Mouse (Mus musculus) c-Kit-negative CD71-positive TER-119-positive erythroid progenitor cells, embryonic 14.5 days (primary cell): ENCODE data around the gene Etnk2.

ENCODE experiments used
- DNase-seq: peaks from one replicate; pipeline ENCODE4 v3.0.0-alpha.2; 2013; ENCODE audit warnings: low read depth, low spot score

Gene Etnk2

DNA sequence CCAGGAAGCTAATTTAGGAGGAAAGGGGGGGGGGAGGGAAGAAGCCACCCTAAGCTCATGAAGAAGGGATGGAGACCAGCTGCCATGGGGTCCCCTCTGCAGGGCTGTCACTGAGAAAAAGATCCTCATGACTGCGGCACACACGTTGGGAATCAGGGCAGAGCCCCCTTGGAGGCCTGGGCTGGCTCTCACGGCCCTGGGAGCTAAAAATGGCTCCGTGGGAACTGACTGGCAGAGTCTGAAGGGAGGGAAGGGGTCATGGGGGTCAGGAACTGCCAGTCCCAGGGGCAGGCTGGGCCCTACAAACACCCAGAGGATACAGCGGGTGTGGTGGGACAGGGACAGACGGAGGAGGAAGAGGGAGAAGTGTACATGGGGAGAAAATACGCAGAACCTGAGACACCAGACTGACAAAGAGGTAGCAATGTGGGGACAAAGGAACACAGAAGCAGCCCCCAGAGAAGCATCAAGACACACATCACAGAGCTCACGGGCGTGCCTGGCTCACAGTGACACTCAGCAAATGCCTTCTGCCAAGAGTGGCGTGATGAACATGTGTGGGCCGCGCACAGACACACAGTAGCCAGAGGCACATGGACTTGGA lies 19.3 kb downstream of the Etnk2 start:
- DNase-seq, result no peak

DNA sequence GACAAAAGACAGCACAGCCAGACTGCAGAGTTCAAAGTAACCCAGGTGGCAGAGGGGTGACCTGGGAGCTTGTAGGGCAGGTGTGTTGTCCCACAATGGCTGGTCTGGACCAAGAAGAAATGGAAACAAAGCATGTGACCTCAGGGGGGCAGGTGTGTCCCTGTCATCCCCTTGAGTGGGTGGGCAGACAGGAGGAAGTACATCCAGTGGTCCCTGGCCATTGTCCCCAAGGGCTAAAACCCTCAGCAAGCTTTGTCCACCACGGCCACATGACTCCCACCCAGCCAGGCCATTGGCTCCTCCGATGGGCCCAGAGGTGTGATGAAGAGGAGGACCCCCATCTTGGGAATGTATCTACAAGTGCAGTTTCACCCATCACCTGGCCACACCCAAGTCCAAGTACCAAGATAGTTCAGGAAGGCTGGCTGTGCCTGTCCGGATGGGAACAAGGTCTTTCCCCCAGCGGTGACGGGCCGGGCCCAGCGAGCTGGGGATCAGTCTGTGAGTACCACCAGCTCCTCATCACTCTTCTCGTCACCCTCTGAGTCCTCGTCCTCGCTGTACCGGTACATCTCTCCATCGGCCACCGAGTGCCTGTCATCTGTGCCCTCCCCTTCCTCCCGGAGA lies 19.9 kb downstream of the Etnk2 start:
- no peak for DNase-seq

DNA sequence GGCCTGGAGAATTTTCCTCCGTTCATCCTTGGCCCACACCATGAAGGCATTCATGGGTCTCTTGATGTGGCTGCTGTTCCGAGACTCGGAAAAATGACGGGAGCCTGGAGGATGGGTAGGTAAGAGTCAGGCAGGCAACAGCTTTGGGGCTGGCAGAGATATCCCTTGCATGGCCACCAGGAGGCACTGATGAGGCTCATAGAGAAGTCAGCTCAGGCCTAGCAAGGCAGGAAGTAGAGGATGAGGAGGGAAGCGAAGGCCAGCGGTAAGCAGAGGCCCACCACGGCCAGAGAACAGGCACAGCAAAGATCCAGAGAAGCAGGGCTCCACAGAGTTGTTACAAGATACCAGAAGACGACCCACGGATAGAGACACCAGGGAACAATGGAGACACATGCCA lies 22.1 kb downstream of the Etnk2 start:
- no peak for DNase-seq

DNA sequence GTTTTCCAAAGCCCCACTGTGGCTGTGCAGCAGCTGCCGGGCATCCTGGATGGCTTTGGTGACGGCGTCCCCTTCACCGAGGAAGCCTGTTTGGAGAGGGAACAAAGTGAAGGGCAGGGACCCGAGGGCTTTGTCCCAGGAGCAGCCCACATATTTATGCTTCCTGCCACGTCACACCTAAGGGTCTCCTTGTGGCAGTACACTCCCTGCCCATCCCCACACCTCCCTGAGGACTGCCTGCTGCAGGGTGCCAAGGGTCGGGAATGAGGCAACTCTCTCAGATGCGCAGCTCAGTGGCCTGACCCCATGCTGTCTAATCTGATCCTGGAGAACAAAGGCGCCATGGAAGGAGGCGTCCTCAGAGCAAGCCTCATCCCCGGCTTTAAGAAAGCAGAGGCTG lies 22.8 kb downstream of the Etnk2 start:
- DNase-seq, result no peak

DNA sequence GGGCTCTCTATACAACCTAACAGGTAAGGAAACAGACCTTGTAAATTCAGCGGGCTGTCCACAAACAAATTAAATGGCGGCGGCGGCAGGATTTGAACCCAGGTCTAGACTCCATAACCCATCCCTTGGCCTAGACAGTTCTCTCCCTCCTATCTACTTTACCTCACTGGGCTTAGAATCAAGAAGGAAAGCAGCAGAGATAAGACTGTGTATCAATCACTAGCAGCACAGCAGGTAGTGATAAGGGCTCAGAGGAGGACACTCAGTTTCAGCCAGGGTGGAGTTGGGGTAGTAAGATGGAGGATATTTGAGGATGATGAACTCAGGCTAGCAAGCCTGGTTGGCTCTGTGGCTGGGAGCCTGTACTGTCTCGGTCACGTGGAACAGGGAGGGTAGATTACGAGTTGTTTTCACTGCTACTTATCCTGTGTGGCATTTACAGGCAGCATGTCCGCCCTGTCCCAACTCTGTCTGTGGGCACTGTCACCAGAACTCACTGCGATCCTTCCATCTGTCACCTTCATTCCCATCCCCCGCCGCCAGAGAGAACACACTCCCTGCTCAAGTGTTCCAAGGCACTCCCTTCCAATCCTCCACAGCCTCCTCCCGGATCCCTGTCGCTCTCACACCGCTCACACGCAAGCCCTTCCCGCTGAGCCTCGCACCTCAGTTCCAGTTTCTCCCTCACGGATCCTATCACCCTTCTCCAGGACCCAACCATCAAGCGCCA lies 24.3 kb downstream of the Etnk2 start:
- no peak for DNase-seq

DNA sequence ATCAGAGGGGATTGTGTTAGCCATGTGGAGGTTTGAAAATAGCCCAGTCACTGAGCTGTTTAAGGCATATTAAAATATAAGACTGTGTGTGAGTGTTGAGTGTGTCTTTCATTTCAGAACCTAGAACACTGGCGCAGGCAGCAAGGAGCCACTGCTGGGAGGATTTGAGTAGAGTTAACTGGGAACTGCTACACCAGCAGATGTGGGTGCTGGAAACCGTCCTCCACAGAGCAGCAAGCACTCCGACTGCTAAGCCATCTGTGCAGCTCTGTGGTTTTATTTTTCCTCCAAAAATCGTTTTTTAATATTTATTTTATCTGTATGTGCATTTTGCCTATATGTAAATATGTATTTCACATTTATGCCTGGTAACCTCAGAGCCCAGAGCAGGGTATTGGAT lies 31.3 kb downstream of the Etnk2 start:
- DNase-seq, result no peak

DNA sequence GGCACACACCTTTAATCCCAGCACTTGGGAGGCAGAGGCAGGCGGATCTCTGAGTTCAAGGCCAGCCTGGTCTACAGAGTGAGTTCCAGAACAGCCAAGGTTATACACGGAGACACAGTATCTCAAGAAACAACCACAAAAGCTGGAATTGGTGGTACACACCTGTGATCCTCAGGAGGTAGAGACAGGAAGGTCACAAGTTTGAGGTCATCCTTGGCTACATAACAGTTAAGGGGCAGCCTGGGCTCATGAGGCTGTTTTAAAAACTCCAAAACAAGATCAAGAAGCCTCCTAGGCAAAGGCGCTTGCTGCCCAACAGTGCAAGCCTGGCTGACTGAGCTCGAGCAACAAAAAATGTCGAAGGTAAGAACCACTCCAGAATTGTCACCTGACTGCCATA lies 33.3 kb downstream of the Etnk2 start:
- no peak for DNase-seq

DNA sequence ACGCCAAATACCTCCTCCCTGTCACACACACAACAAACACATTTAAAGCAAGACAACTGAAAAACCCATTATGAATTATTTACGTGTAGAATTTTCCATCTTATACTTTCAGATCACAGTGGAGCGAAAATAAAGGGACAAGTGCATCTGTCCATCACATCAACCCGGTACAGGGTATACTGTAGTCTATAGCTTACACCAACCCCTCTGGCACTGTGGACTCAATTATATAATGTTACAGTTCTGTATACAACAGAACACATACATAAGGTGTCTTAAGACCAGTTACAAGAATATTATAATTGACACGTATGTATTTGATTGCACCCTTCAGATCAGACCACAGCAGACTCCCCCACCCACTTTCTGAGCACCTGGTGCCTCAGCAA lies 33.7 kb downstream of the Etnk2 start:
- DNase-seq, result no peak

DNA sequence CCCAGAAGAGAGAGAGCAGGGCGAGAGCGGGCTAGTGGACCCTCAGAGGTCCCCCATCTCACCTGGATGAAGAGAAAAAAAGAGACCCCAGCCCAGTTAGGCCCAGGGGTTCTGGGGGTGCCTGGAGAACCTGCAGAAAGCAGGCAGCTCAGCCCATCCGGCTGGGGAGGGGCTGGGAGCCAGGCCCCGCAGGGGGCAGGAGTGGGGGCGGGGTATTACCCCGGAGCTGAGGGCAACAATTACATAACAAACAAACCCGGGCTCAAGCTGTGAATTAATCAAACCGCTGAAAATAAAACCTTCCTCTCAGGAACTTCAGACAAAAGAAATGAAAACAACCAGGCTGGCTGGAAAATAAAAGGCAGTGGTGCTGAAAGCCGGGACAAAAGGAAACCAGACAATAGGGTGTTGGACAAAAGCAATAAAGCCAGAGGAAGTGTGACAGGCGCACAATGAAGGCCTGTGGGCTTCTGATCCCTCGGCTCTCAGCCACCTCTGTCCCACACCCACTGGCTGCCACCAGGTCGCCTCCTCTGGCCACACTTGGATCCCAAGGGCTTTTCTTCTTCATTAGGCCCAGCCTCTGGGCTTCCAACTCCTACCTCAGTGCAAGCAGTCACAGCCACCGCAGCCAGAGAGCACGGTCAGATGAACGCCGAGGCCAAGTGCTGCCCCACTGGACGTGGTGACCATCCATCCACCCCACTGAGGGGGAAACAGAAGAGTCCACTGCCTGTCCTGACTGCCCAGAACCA lies 34.3 kb downstream of the Etnk2 start:
- DNase-seq, result no peak

DNA sequence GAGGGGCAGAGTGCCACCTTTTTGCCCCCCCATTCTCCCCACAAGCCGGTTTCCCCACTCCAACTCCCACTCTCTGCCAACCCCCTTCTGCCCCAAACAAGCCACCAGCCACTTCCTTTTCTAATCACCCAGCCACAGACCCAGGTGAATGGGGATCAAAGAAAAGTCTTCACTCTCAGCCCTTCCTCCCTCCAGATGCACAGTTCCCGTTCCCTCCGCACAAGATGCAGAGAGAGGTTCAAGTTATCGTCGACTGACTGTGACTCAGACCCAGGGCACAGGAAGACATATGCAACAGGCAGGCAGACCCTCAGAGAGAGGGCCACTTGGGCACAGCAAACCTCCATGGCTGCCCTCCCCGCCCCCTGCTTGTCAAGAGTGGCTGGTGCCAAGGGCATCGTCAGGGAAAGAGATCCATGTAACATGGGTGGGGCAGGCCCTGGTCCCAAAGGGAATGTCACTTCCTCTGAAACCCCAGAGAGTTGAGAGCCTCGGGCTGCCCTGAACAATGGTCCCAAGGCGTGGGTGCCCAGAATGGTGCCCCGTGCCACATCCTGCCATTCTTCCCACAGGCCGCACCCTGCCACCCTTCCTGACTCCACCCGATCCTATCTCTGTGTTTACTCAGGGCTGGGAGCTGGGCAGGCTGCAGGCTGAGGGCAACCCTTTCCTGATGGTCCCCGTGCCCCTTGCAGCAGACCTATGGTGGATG lies 36.8 kb downstream of the Etnk2 start:
- no peak for DNase-seq

DNA sequence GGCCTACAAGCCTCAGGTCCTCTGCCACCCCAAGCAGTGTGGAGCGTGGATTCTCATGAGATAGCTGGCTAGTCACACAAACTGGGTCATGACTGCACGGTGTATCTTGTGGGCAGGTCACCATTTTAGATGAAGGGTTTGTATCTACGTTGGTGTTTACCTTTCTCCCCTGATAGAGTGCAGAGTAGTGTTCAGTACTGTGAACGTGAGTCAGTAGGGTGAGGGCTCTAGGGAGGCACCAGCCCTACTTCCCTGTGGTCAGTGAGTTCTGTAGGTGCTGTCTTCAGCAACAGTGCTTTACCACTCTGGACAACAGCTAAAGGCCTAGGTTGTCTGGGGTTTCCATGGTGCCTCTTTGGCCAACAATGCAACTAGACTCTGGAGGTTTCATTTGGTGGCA lies 40.6 kb downstream of the Etnk2 start:
- DNase-seq, result no peak

DNA sequence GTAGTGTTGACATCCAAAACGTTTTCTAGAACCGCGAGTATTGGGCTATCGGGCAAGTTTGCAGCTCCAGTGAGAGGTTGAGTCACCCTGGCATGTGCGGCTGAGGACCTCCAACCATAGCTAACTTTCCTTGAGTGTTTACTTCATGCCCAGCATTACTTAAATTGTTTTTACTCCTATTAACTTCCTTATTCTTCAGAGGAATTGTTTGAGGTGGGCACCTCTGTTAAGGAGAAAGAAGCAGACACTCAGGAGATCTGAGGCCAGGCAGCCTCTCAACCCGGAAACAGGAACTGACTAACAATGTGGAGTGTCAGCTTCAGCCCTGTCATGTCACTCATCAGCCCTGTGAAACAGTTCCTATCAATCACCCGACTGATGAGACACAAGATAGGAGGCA lies 43.2 kb downstream of the Etnk2 start:
- no peak for DNase-seq

DNA sequence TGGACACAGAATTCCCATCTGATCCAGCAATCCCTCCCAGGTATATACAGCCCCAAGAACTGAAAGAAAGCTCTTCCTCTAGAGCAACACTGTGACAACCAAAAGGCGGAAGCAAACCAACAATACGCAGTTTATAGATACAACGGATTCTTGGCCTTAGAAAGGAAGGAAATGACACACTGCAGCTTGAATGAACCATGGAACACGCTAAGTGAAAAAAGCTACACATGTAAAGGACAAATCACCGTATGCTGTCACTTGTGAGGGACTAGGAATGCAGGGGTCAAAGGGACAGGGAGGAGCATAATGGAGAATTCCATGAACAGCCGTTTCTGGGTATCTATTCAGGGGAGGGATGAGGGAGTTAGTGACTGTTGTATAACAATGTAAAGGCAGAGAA lies 44.1 kb downstream of the Etnk2 start:
- DNase-seq, result no peak

DNA sequence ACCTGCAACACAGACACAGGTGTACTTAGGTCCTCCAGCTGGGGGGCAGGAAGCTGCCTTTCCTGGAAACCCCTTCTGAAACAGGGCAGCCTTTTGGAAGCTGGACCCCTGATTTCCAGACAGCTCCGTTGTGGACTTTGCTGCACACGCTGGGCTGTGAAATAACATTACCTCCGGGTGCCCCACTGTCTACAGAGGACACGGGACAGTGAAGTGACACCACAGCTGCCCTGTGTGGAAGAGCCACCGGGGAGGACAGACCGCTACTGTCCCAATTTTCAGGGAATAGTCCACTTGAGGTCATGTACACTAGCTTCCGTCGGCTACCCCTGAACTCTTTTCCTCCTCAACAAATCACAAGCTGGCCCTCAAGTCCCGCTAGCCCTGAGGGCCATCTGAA lies 44.9 kb downstream of the Etnk2 start:
- no peak for DNase-seq

DNA sequence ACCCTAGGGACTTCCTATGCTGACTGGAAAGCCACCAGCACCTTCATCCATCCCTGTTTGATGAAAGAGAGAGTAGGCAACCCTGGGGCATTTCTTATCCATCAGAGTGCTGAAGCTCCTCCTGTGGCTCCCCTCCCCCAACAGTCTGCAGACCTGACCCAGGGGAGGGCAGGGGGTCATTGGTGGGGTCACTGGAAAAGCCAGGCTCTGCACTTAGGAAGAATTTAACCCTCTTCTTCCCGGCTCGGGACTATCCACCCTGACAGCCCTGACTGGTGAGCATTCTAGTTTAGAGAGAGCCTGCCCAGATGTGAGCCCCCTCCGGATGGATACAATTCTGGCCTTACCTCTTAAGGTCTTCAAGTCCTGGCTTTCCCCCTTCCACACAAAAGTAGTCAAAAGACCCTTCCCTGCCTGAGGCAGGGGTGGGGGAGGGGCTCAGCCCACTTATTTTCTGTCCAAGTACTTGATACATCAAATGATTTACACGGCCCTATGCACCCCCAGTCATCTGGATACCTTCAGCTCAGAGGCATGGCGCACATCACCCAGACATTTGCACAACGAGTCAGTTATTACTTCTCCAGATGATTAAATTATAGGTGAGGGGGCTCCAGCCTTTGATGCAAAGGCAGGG lies 45.6 kb downstream of the Etnk2 start:
- DNase-seq, result no peak

DNA sequence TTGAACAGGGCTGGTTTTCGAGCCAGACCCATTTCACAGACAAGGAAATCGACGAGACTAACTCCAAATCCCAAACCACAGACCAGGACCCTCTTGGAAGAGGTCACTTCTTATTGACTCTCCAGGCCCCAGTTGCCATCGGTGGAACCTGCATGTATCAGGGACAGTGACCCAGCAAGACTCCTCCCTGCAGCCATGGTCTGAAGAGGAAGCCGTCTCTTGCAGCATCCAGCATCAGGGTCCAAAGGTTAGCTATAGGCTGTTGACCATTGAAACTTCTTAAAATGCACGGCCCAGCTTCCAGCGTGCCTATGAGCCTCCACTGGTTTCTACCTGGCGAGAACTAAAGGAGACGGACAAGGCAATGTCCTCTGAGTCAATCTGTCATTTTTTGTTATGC lies 46.4 kb downstream of the Etnk2 start:
- DNase-seq, result no peak

DNA sequence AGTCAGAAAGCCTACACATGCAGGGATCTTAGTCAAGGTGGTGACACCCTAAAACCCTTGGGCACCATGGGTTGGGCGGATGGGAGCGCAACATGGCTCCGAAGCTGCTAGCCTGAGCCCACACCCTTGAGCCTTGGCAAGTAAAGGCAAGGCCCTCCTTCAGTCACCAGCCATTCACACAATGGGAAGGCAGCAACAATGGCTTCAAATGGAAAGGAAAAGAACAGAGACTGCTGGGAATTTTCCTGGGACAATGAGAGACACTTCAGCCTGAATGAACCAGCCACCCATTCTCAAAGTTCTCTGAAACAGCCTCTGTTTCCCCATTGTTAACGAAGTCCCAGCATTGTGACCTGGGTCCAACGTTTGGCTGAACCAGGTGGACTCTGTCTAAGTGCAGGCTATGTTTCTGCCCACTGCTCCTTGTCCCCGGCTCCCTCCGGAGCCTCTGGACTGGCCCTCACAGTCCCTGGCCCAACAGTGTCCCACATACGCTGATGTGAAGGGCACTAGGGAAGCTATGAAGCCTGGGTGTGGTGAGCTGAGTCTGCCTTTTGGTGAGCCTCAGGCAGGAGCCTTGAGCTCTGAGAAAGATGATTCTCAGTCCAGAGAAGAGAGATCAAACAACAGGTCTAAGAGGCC lies 48.3 kb downstream of the Etnk2 start:
- no peak for DNase-seq

DNA sequence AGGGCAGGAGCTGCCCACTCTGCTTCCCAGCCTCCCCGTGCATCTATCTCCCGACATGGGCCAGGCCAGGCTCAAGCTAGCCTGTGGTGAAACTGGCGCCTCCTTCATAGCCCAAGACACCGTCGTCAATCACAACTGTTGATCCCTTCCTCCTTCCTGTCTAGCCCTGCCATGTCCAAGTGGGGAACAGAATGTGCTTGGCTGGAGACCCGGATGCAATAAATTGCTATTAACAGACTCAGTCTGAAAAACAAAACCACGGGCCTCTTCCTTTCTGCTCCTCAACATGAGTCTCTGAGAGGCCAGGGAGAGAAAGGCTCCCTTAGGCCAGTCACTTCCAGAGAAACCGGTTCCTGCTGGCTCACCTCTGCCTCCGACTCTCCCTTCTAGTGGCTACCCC lies 49.6 kb downstream of the Etnk2 start:
- DNase-seq, result no peak

DNA sequence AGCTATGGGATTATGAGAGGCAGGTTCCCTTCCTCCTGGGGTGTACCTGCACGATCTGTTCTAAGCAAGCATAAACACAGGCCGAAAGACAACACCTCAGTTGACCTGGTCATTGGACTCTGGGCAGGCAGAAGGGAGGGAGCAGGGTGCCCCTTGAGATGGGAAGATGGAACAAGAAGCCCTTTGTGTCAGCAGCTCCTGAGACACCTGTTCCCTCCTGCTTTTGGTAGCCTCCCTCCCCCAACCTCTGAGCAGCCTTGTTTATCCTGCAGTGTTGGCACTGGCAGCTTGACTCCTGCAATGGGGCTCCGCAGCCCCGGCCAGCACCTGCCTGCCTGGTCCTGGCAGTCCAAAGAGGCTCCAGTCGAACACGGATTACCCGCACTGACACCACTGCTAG lies 51.7 kb downstream of the Etnk2 start:
- no peak for DNase-seq

DNA sequence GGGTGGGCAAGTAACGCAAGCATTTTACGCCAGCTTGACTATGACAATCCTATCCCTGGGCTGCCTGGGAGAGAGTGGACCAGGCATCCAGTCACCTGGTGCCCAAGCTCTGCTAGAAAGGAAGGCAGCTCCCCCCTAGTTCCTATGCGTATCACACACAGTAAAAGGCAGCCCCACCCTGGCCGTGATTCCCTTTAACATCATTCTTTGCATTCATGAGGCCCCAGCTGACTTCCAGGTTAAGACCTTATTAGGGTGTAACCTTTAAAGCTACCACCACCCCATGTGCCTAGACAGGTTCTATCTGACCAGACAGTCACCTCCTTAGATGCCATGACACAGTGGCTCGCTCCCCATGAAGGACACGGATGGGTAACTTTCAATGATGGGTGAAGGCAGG lies 52.1 kb downstream of the Etnk2 start:
- DNase-seq, result no peak

DNA sequence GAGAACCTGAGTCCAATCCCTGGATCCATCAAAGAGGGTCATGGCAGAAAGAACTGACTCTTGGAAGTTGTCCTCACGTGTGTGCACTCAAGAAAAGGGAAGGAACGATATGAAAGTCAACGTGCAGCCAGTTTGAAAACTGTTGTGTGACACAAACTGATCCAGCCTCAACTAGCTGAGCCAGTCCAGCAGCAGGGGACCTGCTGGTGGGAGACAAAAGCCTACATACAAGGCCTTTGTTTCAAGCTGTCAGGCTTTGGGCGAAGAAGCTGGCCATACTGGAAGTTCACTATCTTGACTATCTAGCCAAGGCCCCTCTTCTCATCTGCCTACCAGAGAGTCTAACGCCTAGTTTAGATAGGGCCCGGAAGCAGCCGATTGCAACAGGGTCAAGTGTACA lies 53.1 kb downstream of the Etnk2 start:
- no peak for DNase-seq
